9 mouse cellular contexts compared by ENCODE assay signal in the genomic region with DNA sequence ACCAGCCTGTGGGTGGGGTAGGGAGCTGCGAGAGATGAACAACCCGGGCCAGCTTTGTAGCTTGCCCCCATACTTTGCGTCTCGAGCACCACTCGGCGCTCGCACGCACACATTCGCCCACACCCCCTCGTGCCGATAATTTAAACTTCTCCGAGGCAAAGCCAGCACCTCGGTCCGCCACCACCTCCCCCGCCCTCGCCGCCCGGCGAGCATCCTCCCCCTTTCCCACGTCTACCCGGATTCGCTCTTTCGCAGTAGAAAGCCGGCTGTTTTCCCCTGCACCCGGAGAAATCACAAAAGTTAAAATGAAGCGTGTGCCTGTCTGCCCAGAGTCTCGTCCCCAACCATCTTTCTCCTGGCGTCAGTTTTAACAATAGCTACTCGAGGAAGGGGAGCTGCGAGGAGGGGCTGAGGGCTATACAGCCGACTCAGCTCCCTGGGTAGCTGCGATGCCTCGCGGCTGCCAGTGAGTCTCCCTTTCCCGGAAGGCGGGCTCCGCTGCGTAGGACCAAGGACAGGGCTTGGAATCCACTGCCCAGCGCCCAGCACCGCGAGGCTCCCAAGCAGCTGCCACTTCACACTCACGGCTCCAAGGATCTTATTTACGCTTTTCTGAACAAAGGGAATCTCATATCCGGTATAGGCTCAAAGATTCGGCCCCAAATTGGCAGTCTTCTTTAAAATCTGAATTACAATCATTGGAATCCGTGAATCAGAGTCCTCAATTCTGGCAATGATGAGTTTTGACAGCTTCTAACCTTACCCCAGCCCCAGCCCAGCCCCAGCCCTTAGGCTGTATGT. TPM values are rescaled to one million over a fixed set of nuclear protein-coding genes. Genes with fewer than 3 reads are reported as not detected.
DNase-seq lines count a peak whose midpoint lies in the region; ATAC-seq and TF ChIP-seq lines count a peak whose summit lies in the region.
"Had no signal": no experiment of that assay in that cellular context is flagged by ENCODE, and none has a peak within 500 bp of the region (broad histone marks: within the 10 kb centered on the region; RNA-seq: fewer than 3 reads in every experiment).

No protein-coding gene starts in this region.

- H3K9me3 ChIP-seq in heart, embryonic 10.5 days = no peaks in the 10 kb centered on the region
- H3K9me3 ChIP-seq in embryonic facial prominence, embryonic 10.5 days = no peaks in the 10 kb centered on the region
- H3K9me3 ChIP-seq in hindbrain, embryonic 12.5 days (replicated peaks) = no peaks in the 10 kb centered on the region
- H3K9me3 ChIP-seq in liver, postnatal 0 days (ENCODE audit: low read length) = no peaks in the 10 kb centered on the region

- TF ChIP-seq EP300 in liver, postnatal 0 days (IDR thresholded peaks at IDR 0.05; ENCODE audit: low read depth) = no peak

- peak; percentile 45 for ATAC-seq in hindbrain, embryonic 12.5 days (ENCODE audit: low FRiP score)
- ATAC-seq in liver, postnatal 0 days = no peak

- peak overlapping the region; percentile 83 for H3K4me2 ChIP-seq in hindbrain, embryonic 12.5 days (replicated peaks)
- peak overlapping the region; percentile 61 for H3K4me2 ChIP-seq in liver, postnatal 0 days (ENCODE audit: low read depth, low read length)

- peak overlapping the region; percentile 61 for H3K4me3 ChIP-seq in heart, embryonic 10.5 days
- H3K4me3 ChIP-seq in embryonic facial prominence, embryonic 10.5 days = peak overlapping the region; percentile 58
- peak overlapping the region; percentile 72 for H3K4me3 ChIP-seq in hindbrain, embryonic 12.5 days
- H3K4me3 ChIP-seq in liver, postnatal 0 days (ENCODE audit: low read depth, low read length) = no peak overlapping the region

- no peaks in the 10 kb centered on the region for H3K36me3 ChIP-seq in heart, embryonic 10.5 days
- no peaks in the 10 kb centered on the region for H3K36me3 ChIP-seq in embryonic facial prominence, embryonic 10.5 days (replicated peaks)
- no peaks in the 10 kb centered on the region for H3K36me3 ChIP-seq in hindbrain, embryonic 12.5 days
- no peaks in the 10 kb centered on the region for H3K36me3 ChIP-seq in liver, postnatal 0 days (replicated peaks; ENCODE audit: insufficient read depth, low read length)

- peak; percentile 78 for DNase-seq in heart, embryonic 10.5 days (ENCODE audit: low spot score)
- DNase-seq in heart, adult 8-10 months (ENCODE audit: low spot score) = no peak
- DNase-seq in NIH3T3 (ENCODE audit: low read depth) = peak; percentile 86
- peak; percentile 80 for DNase-seq in embryonic facial prominence, embryonic 10.5 days (ENCODE audit: low spot score)
- DNase-seq in liver, postnatal 0 days = no peak
- peak; percentile 43 for DNase-seq in right cerebral cortex, postnatal 14 days
- DNase-seq in spleen, postnatal 14 days (ENCODE audit: low spot score in 2 of 2) = no peak

- H3K9ac ChIP-seq in hindbrain, embryonic 12.5 days = peak overlapping the region; percentile 85
- H3K9ac ChIP-seq in liver, postnatal 0 days (replicated peaks) = no peak overlapping the region

- peaks cover 30% of the 10 kb centered on the region for H3K4me1 ChIP-seq in heart, embryonic 10.5 days
- peaks cover 39% of the 10 kb centered on the region for H3K4me1 ChIP-seq in embryonic facial prominence, embryonic 10.5 days
- H3K4me1 ChIP-seq in hindbrain, embryonic 12.5 days = peaks cover 18% of the 10 kb centered on the region
- peaks cover 11% of the 10 kb centered on the region for H3K4me1 ChIP-seq in liver, postnatal 0 days (ENCODE audit: insufficient read depth)

- H3K27ac ChIP-seq in heart, embryonic 10.5 days = no peak overlapping the region
- H3K27ac ChIP-seq in embryonic facial prominence, embryonic 10.5 days (replicated peaks) = peak overlapping the region; percentile 79
- H3K27ac ChIP-seq in hindbrain, embryonic 12.5 days = peak overlapping the region; percentile 91
- no peak overlapping the region for H3K27ac ChIP-seq in liver, postnatal 0 days (ENCODE audit: low read depth)

- under 1% methylated on average over 46 of the region's 46 CpGs for WGBS in heart, embryonic 10.5 days
- WGBS in embryonic facial prominence, embryonic 10.5 days = under 1% methylated on average over 46 of the region's 46 CpGs
- under 1% methylated on average over 46 of the region's 46 CpGs for WGBS in hindbrain, embryonic 12.5 days
- 3% methylated on average over 46 of the region's 46 CpGs for WGBS in liver, postnatal 0 days (ENCODE audit: insufficient replicate concordance)

- no peak for TF ChIP-seq CTCF in liver, postnatal 0 days (IDR thresholded peaks at IDR 0.05; ENCODE audit: low read depth)

- H3K27me3 ChIP-seq in heart, embryonic 10.5 days (ENCODE audit: insufficient read depth, poor library complexity, severe bottlenecking) = peaks cover 54% of the 10 kb centered on the region
- peaks cover 67% of the 10 kb centered on the region for H3K27me3 ChIP-seq in embryonic facial prominence, embryonic 10.5 days (replicated peaks; ENCODE audit: low read depth, poor library complexity, severe bottlenecking)
- H3K27me3 ChIP-seq in hindbrain, embryonic 12.5 days = peaks cover 13% of the 10 kb centered on the region
- peaks cover 66% of the 10 kb centered on the region for H3K27me3 ChIP-seq in liver, postnatal 0 days (ENCODE audit: insufficient read depth, low read length)
- H3K27me3 ChIP-seq: CH12.LX had no signal

RNA-seq across cellular contexts. Expression of gene Elavl2, which starts 25.8 kb away (rescaled TPM):
- 1.8 and 2.5 TPM in 2 replicates for polyA plus RNA-seq in heart, embryonic 10.5 days (2016; fragmentation: Nextera tagmentation; extraction: Ambion mirVana)
- 1 to 10 TPM in 1 of 4 experiments, under 1 TPM in 3; 0.32 to 1.7 (median 0.99) TPM for total RNA-seq in heart, adult 8-10 months (2022)
- 16.9 and 22.3 TPM in 2 replicates for polyA plus RNA-seq in embryonic facial prominence, embryonic 10.5 days (2016; fragmentation: Nextera tagmentation; extraction: Ambion mirVana)
- polyA plus RNA-seq in hindbrain, embryonic 12.5 days (2016; fragmentation: Nextera tagmentation; extraction: Ambion mirVana) = 102 and 110 TPM in 2 replicates
- 0.06 and 0.11 TPM in 2 replicates for polyA plus RNA-seq in liver, postnatal 0 days (2015; fragmentation: Nextera tagmentation; extraction: Ambion mirVana)
- total RNA-seq: CH12.LX had no signal

Comparison
In these comparisons a context has a peak if more than half of its experiments do, and no peak if none do; other contexts are left out.
1. DNase-seq: peak in heart, embryonic 10.5 days (single experiment), NIH3T3 (single experiment), embryonic facial prominence, embryonic 10.5 days (single experiment) and right cerebral cortex, postnatal 14 days (single experiment); none in heart, adult 8-10 months (single experiment), liver, postnatal 0 days (single experiment) and spleen, postnatal 14 days (0 of 2).
2. H3K27ac ChIP-seq: peak in embryonic facial prominence, embryonic 10.5 days (single experiment) and hindbrain, embryonic 12.5 days (single experiment); none in heart, embryonic 10.5 days (single experiment) and liver, postnatal 0 days (single experiment).